Mouse (Mus musculus) midbrain, embryonic 11.5 days (tissue): ENCODE results near the gene Slco4a1. TPM values are rescaled to one million over a fixed set of nuclear protein-coding genes. Genes with fewer than 3 reads are reported as not detected.
A peak's percentile ranks its signal among the peaks of the same experiment; 100 is the strongest.

Source experiments
- ATAC-seq: fragments of 200-750 bp; cut with Nextera tagmentation; 2 replicates; pipeline ENCODE4 v1.8.0; 2017; ENCODE audit warnings: moderate TSS enrichment, moderate library complexity; ENCODE audit not compliant: low FRiP score
- DNase-seq: peaks from one replicate; pipeline ENCODE4 v3.0.0; 2015; ENCODE audit warnings: low spot score; ENCODE audit errors: missing footprints
- H3K27ac ChIP-seq: fragments of 300-500 bp; sonication (generic); 2 replicates; pipeline ENCODE4 v1.5.1; 2014; ENCODE audit warnings: low read depth, low read length
- H3K27me3 ChIP-seq: fragments of 300-500 bp; sonication (generic); 2 replicates; pipeline ENCODE4 v1.6.1; 2014; ENCODE audit warnings: mild to moderate bottlenecking, low read length, moderate library complexity, mixed read lengths; ENCODE audit not compliant: control insufficient read depth, insufficient read depth
- H3K36me3 ChIP-seq: fragments of 300-500 bp; sonication (generic); 2 replicates; pipeline ENCODE4 v1.6.1; 2014; ENCODE audit warnings: mild to moderate bottlenecking, low read length, moderate library complexity, mixed read lengths; ENCODE audit not compliant: control insufficient read depth, insufficient read depth
- H3K4me1 ChIP-seq: fragments of 300-500 bp; sonication (generic); 2 replicates; pipeline ENCODE4 v1.6.1; 2014; ENCODE audit warnings: low read length; ENCODE audit not compliant: control insufficient read depth, insufficient read depth
- H3K4me2 ChIP-seq: fragments of 300-500 bp; sonication (generic); 2 replicates; pipeline ENCODE4 v1.6.1; 2014; ENCODE audit warnings: mild to moderate bottlenecking, moderate library complexity
- H3K4me3 ChIP-seq: fragments of 300-500 bp; sonication (generic); 2 replicates; pipeline ENCODE4 v1.5.1; 2014; ENCODE audit warnings: low read depth, low read length
- H3K9ac ChIP-seq: fragments of 300-500 bp; sonication (generic); 2 replicates; pipeline ENCODE4 v1.6.1; 2014; ENCODE audit warnings: low read length
- H3K9me3 ChIP-seq: fragments of 300-500 bp; sonication (generic); 2 replicates; pipeline ENCODE4 v1.6.1; 2016; ENCODE audit warnings: low read length; ENCODE audit not compliant: control insufficient read depth
- WGBS: fragments of 180-500 bp; shearing (Covaris S2); extraction: QIAGEN DNeasy Blood & Tissue Kit; methylation state at CpG from one replicate; pipeline ENCODE4 v1.1.7; 2014; 5-methylcytosine and 5-hydroxymethylcytosine counted together
- polyA plus RNA-seq: library from polyadenylated mRNA; unstranded; fragments of >200 nt; fragmentation: Nextera tagmentation; extraction: Ambion mirVana; gene quantifications from 2 replicates; pipeline ENCODE4 v1.2.1, GENCODE M21; 2014

Slco4a1 gene
- polyA plus RNA-seq, 1 experiment from 2014 or later = 5.5 TPM

DNA sequence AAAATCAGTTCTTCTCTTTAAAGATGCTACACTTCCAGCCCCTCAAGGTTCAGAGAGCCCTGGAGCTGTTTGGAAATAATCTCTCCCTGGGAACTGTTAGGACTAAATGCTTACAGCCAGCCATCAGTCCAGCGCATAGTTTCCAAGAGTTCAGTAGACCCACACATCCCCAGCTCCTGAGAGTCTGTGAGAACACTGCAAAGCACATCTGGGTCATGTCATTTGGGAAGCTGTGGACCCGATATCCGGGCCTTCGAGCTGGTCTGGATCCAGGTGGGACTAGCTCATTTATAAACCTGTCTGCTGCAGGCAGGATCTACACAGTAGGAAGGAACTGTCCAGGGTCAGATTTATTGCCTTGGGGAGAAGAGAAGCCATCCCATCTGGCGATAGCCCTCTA, 54.8 kb downstream of the Slco4a1 start:
- Histone ChIP-seq H3K4me3 (no peak overlapping the region), H3K9ac (no peak overlapping the region), H3K4me1 (peaks cover 9% of the 10 kb centered on the region), H3K27ac (no peak overlapping the region), H3K36me3 (no peaks in the 10 kb centered on the region), H3K27me3 (peaks cover 69% of the 10 kb centered on the region), H3K4me2 (no peak overlapping the region), H3K9me3 (no peaks in the 10 kb centered on the region)
- 87% methylated on average over 5 of the region's 5 CpGs for WGBS
- DNase-seq (no peak), ATAC-seq (no peak)

DNA sequence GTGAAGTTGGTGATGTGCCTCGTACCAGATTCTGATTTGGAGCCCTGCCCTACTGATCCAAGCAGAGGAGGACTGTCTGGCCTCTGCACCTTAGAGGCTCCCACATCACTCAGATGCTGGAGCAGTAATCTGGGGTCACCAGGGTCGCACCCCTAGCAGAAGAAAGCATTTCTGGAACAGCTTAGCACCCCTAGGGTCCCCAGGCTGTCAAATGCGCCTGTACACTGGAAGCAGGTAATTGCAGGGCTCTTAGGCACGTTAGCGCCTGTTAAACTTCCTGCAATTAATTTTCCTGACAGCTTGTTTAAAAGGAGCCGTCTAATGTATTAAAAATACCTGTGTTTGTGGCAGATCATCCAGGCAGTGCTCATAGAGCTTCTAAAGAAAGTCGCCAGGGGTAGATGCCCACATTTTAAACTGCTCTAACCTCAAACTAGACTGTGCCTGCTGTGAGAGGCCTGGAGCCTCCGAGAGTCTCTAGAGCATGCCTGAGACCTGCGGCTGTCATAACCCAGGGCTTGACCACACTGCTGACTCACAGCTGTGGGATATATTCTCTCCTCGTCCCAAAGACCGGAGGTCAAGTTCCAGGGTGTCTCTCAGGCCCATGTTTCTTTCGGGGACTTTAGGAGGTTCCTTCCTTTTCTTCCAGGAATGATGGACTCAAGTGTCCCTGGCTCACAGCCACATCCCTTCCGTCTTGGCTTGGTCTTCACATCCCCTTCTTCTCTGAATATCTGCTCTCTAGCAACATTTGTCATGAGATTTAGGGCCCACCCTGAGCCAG, 56.0 kb downstream of the Slco4a1 start:
- H3K9ac ChIP-seq = no peak overlapping the region
- peaks cover 66% of the 10 kb centered on the region for H3K27me3 ChIP-seq
- no peaks in the 10 kb centered on the region for H3K36me3 ChIP-seq
- no peaks in the 10 kb centered on the region for H3K9me3 ChIP-seq
- peaks cover 9% of the 10 kb centered on the region for H3K4me1 ChIP-seq
- no peak overlapping the region for H3K4me3 ChIP-seq
- no peak overlapping the region for H3K27ac ChIP-seq
- no peak overlapping the region for H3K4me2 ChIP-seq
- no peak for DNase-seq
- no peak for ATAC-seq
- 75% methylated on average over 13 of the region's 13 CpGs for WGBS

- WGBS = 74% methylated on average over 3 of the region's 3 CpGs
- Histone ChIP-seq H3K4me1 (peaks cover 7% of the 10 kb centered on the region), H3K36me3 (no peaks in the 10 kb centered on the region), H3K4me3 (no peak overlapping the region), H3K4me2 (no peak overlapping the region), H3K9ac (no peak overlapping the region), H3K9me3 (no peaks in the 10 kb centered on the region), H3K27ac (no peak overlapping the region), H3K27me3 (peaks cover 65% of the 10 kb centered on the region)
- ATAC-seq (no peak), DNase-seq (no peak)
Measured at GRCm38 (mm10) chr2:180513019-180513418, 57.0 kb downstream of the Slco4a1 start.

GRCm38 (mm10) chr2:180513835-180514234, 57.8 kb downstream of the Slco4a1 start:
- ATAC-seq (no peak), DNase-seq (no peak)
- Histone ChIP-seq H3K9ac (no peak overlapping the region), H3K4me1 (peaks cover 2% of the 10 kb centered on the region; the same call in 1 of the 2 replicates), H3K9me3 (no peaks in the 10 kb centered on the region), H3K27ac (no peak overlapping the region), H3K27me3 (peaks cover 64% of the 10 kb centered on the region), H3K4me3 (no peak overlapping the region), H3K36me3 (no peaks in the 10 kb centered on the region), H3K4me2 (no peak overlapping the region)
- 26% methylated on average over 4 of the region's 4 CpGs for WGBS

DNA sequence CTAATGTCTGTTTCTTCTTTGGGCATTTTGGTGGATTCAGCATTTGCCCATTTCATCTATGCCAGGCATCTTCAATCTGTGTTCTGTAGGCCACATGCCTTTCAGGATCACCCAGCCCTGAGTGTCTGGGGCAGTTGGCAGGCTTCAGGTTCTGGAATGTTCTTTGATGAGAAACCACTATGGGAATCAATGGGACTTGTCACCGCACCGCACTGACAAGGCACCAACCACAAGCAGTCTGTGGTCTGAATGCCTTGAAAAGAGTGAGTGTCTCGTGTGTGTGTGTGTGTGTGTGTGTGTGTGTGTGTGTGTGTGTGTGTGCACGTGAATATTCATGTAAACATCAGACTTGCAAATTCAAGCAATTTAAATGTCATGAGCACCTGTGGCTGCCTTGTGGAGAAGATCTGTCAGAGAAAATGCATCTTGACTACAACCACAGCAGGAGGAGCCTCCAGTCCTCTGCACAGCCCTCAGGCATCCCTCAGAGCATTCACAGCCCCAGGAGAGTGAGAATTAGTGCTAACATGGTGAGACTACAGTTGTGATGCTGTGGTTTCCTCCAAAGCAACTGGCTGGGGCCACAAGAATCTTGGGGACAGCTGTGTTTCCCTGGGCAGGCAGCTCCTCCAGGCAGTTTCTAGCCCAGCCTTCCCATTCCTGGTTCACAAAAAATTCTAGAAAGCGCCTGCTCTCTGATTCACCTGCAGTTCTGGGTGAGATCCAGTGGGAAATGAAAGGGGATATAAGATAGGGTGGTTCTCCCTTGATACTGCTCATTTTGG, 65.6 kb downstream of the Slco4a1 start:
- WGBS = 78% methylated on average over 5 of the region's 5 CpGs
- ATAC-seq = no peak

DNA sequence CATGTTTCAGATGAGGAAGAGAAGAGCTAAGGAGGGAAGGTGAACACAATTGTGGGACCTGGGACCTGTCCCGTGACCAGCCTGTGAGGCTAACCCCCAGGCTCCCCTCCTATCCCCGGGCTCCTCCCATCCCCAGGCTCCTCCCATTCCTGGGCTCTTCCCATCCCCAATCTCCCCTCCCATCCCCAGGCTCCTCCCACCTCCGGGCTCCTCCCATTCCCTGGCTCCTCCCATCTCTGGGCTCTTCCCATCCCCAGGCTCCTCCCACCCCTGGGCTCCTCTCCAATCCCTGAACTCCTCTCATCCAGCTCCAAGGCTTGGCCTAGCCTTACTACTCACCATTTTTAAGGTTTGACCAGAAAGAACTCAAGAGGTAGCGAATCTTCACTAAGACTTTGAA, 66.8 kb downstream of the Slco4a1 start:
- DNase-seq (peak; percentile 49), ATAC-seq (no peak)
- H3K4me3 ChIP-seq = no peak overlapping the region
- no peak overlapping the region for H3K9ac ChIP-seq
- H3K27ac ChIP-seq = no peak overlapping the region
- H3K36me3 ChIP-seq = no peaks in the 10 kb centered on the region
- H3K4me2 ChIP-seq = no peak overlapping the region
- 69% methylated on average over 4 of the region's 4 CpGs for WGBS
- H3K4me1 ChIP-seq = no peaks in the 10 kb centered on the region
- peaks cover 5% of the 10 kb centered on the region; the same call in 1 of the 2 replicates for H3K27me3 ChIP-seq
- H3K9me3 ChIP-seq = no peaks in the 10 kb centered on the region

More for the DNA sequence above, 65.6 kb downstream of the Slco4a1 start:
- Histone ChIP-seq H3K9ac (no peak overlapping the region), H3K27ac (no peak overlapping the region), H3K9me3 (no peaks in the 10 kb centered on the region), H3K27me3 (peaks cover 6% of the 10 kb centered on the region; the same call in 1 of the 2 replicates), H3K36me3 (no peaks in the 10 kb centered on the region), H3K4me3 (no peak overlapping the region), H3K4me2 (no peak overlapping the region), H3K4me1 (no peaks in the 10 kb centered on the region)
- peak; percentile 69 for DNase-seq

Other genes starting within 250 kb of the Slco4a1 start
- 3.8 and 3.9 TPM in 2 replicates for gene Lama5, start 230.4 kb upstream of the Slco4a1 start, polyA plus RNA-seq
- gene Rps21, start 198.9 kb upstream of the Slco4a1 start, polyA plus RNA-seq = 443 and 494 TPM in 2 replicates
- 13.3 and 14.4 TPM in 2 replicates for gene Cables2, start 182.7 kb upstream of the Slco4a1 start, polyA plus RNA-seq
- gene Rbbp8nl, start 166.4 kb upstream of the Slco4a1 start, polyA plus RNA-seq = not detected in 2 replicates
- gene Gata5, start 121.5 kb upstream of the Slco4a1 start, polyA plus RNA-seq = not detected in 2 replicates
- 0.04 and 0.14 TPM in 2 replicates for gene Ntsr1, start 43.7 kb downstream of the Slco4a1 start, polyA plus RNA-seq
- 42.1 and 45.9 TPM in 2 replicates for gene Mrgbp, start 125.1 kb downstream of the Slco4a1 start, polyA plus RNA-seq
- 101 and 104 TPM in 2 replicates for gene Ogfr, start 133.0 kb downstream of the Slco4a1 start, polyA plus RNA-seq
- gene Col9a3, start 141.5 kb downstream of the Slco4a1 start, polyA plus RNA-seq = 3.0 and 3.7 TPM in 2 replicates
- 0.18 and 0.23 TPM in 2 replicates for gene Tcfl5, start 186.5 kb downstream of the Slco4a1 start, polyA plus RNA-seq